Mouse (Mus musculus): Measurements from ENCODE around the gene Cbln4. TPM values are rescaled to one million over a fixed set of nuclear protein-coding genes. Genes with fewer than 3 reads are reported as not detected.

The Cbln4 gene
- polyA plus RNA-seq (2014; fragmentation: Illumina TruSeq; extraction: RNeasy Lipid Tissue Mini Kit (QIAGEN cat#74804); ENCODE audit: low read depth, low replicate concordance): not detected

GRCm38 (mm10) chr2:172043235-172043610, at the start of gene Cbln4:
Gene Cbln4 (minus strand): TSS chr2:172043466.

Other genes starting within 250 kb of the Cbln4 start
- gene Mc3r, start 205.0 kb upstream of the Cbln4 start, polyA plus RNA-seq (2014; fragmentation: Illumina TruSeq; extraction: RNeasy Lipid Tissue Mini Kit (QIAGEN cat#74804); ENCODE audit: low read depth, low replicate concordance): not detected

All from adipose tissue, adult 10 weeks (tissue).